Mouse (Mus musculus) kidney, adult 2 months (tissue): ENCODE data around the gene Arid2.

ENCODE experiments used
- CTCF ChIP-seq: fragments of 200-500 bp; conservative IDR thresholded peaks from 2 replicates; pipeline ENCODE4 v1.5.1; 2011; ENCODE audit warnings: low read depth, mild to moderate bottlenecking, control low read depth, low read length, moderate library complexity, mixed read lengths; ENCODE audit not compliant: insufficient read depth, insufficient read length
- POLR2A ChIP-seq: fragments of 200-500 bp; IDR thresholded peaks from one replicate; pipeline ENCODE4 v1.6.1; 2011; ENCODE audit warnings: low read depth, low read length, control low read depth

DNA sequence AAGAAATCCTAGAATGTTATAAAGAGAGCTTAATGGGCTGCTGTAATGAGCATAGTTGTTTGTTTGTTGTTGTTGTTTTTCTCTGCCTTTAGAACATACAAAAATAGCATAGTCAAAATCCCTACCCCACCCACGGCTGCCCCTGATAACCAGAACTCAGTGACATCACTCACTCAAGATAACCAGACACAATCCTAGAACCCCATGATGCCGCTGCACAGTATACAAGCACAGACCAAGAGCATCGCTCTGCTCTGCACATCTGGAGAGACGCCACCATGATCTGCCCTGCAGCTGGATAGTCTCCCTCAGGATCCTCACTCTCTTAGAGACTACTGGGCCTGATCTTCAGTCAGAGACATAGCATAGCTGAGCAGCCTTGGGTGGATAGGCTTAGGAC is 49.2 kb upstream of the Arid2 start:
- TF ChIP-seq CTCF, result no peak
- TF ChIP-seq POLR2A, result no peak
